Mouse (Mus musculus) CH12.LX (cell line): ENCODE results near the gene Agfg2. TPM values are rescaled to one million over a fixed set of nuclear protein-coding genes. Genes with fewer than 3 reads are reported as not detected.
A peak's percentile ranks its signal among the peaks of the same experiment; 100 is the strongest.

Experiments
- DNase-seq: peaks from one replicate; pipeline ENCODE4 v3.0.0-alpha.2; 2013; ENCODE audit errors: extremely low read depth
- H3K27ac ChIP-seq: 2 replicates; pipeline ENCODE4 v1.5.1; 2012; ENCODE audit warnings: low read depth, mild to moderate bottlenecking, control low read depth, moderate library complexity; ENCODE audit not compliant: insufficient read depth
- H3K27me3 ChIP-seq: replicated peaks from 2 replicates; pipeline ENCODE3; 2012; ENCODE audit warnings: inconsistent platforms
- H3K36me3 ChIP-seq, 2 experiments: replicated peaks in 1 of 2; 2 replicates each; pipeline versions ENCODE3 to v1.6.1; 2012; ENCODE audit warnings: inconsistent platforms in 1 of 2, low read length in 1 of 2, mild to moderate bottlenecking in 1 of 2, mixed read lengths in 1 of 2, moderate library complexity in 1 of 2; ENCODE audit not compliant: control insufficient read depth in 1 of 2, insufficient read depth in 1 of 2
- H3K4me1 ChIP-seq, 2 experiments: 2 replicates each; pipeline ENCODE4 v1.6.1; 2012; ENCODE audit warnings: inconsistent platforms in 1 of 2, moderate library complexity in 1 of 2; ENCODE audit not compliant: insufficient read depth in 2 of 2, control insufficient read depth in 1 of 2
- H3K4me2 ChIP-seq: 2 replicates; pipeline ENCODE4 v1.6.1; 2012; ENCODE audit warnings: low read depth, mild to moderate bottlenecking, control low read depth; ENCODE audit not compliant: poor library complexity, insufficient read depth, severe bottlenecking
- H3K4me3 ChIP-seq, 3 experiments: fragments of 150-350 bp in 1 of 3; sonication (generic) in 1 of 3; replicated peaks in 1 of 3; 2 replicates each; pipeline versions ENCODE3 to v1.5.1; 2011 to 2012; ENCODE audit warnings: low read depth in 2 of 3, low read length in 2 of 3, mild to moderate bottlenecking in 2 of 3, moderate library complexity in 2 of 3, control low read depth in 1 of 3, improper control_type of control experiment in 1 of 3, inconsistent platforms in 1 of 3, mixed read lengths in 1 of 3; ENCODE audit not compliant: poor library complexity in 1 of 3
- H3K79me2 ChIP-seq: replicated peaks from 2 replicates; pipeline ENCODE4 v1.6.1; 2012; ENCODE audit warnings: mild to moderate bottlenecking, moderate library complexity; ENCODE audit not compliant: control insufficient read depth, poor library complexity, insufficient read depth, severe bottlenecking; ENCODE audit errors: extremely low read depth
- H3K9ac ChIP-seq: 2 replicates; pipeline ENCODE4 v1.6.1; 2012; ENCODE audit warnings: low read depth, mild to moderate bottlenecking, control low read depth, moderate library complexity; ENCODE audit not compliant: insufficient read depth
- H3K9me3 ChIP-seq: replicated peaks from 2 replicates; pipeline ENCODE3; 2012; ENCODE audit warnings: low read length, inconsistent platforms, mixed read lengths
- CTCF ChIP-seq, 2 experiments: IDR thresholded peaks in 1 of 2; conservative IDR thresholded peaks in 1 of 2; 2 replicates each; pipeline ENCODE4 v1.5.1; 2011 to 2012; ENCODE audit warnings: low read depth in 2 of 2, low read length in 2 of 2, improper control_type of control experiment in 1 of 2, inconsistent platforms in 1 of 2, mild to moderate bottlenecking in 1 of 2, moderate library complexity in 1 of 2
- E2F4 ChIP-seq: IDR thresholded peaks from 2 replicates; pipeline ENCODE4 v1.6.1; 2011; ENCODE audit warnings: low read depth, low read length, improper control_type of control experiment; ENCODE audit not compliant: insufficient replicate concordance
- ELF1 ChIP-seq: IDR thresholded peaks from 2 replicates; pipeline ENCODE4 v1.6.1; 2014; ENCODE audit warnings: low read depth, mild to moderate bottlenecking, inconsistent platforms, low read length, improper control_type of control experiment
- EP300 ChIP-seq: IDR thresholded peaks from 2 replicates; pipeline ENCODE4 v1.6.1; 2011; ENCODE audit warnings: low read length, improper control_type of control experiment
- GABPA ChIP-seq: IDR thresholded peaks from 2 replicates; pipeline ENCODE4 v1.6.1; 2012; ENCODE audit warnings: low read depth, low read length, improper control_type of control experiment, inconsistent platforms; ENCODE audit not compliant: insufficient replicate concordance
- HCFC1 ChIP-seq: IDR thresholded peaks from 2 replicates; pipeline ENCODE4 v1.6.1; 2012; ENCODE audit warnings: low read depth, mild to moderate bottlenecking, inconsistent platforms, low read length, improper control_type of control experiment
- IRF4 ChIP-seq: IDR thresholded peaks from 2 replicates; pipeline ENCODE4 v1.6.1; 2014; ENCODE audit warnings: low read depth, mild to moderate bottlenecking, inconsistent platforms, low read length, improper control_type of control experiment
- JUN ChIP-seq: IDR thresholded peaks from 2 replicates; pipeline ENCODE4 v1.6.1; 2011; ENCODE audit warnings: low read depth, mild to moderate bottlenecking, low read length, improper control_type of control experiment, moderate library complexity; ENCODE audit not compliant: insufficient read depth
- JUND ChIP-seq: conservative IDR thresholded peaks from 2 replicates; pipeline ENCODE4 v1.6.1; 2011; ENCODE audit warnings: low read depth, low read length, improper control_type of control experiment
- KAT2A ChIP-seq: IDR thresholded peaks from 2 replicates; pipeline ENCODE4 v1.6.1; 2012; ENCODE audit warnings: low read length, improper control_type of control experiment, inconsistent platforms; ENCODE audit not compliant: insufficient replicate concordance
- MAZ ChIP-seq: IDR thresholded peaks from 2 replicates; pipeline ENCODE4 v1.6.1; 2012; ENCODE audit warnings: low read depth, mild to moderate bottlenecking, inconsistent platforms, low read length, improper control_type of control experiment, moderate library complexity
- MXI1 ChIP-seq: IDR thresholded peaks from 2 replicates; pipeline ENCODE4 v1.6.1; 2011; ENCODE audit warnings: mild to moderate bottlenecking, low read depth, low read length, improper control_type of control experiment
- MYC ChIP-seq: IDR thresholded peaks from 2 replicates; pipeline ENCODE4 v1.6.1; 2011; ENCODE audit warnings: low read depth, mild to moderate bottlenecking, improper control_type of control experiment, low read length
- NELFE ChIP-seq: IDR thresholded peaks from 2 replicates; pipeline ENCODE4 v1.6.1; 2011; ENCODE audit warnings: low read depth, low read length, improper control_type of control experiment
- NRF1 ChIP-seq: IDR thresholded peaks from 2 replicates; pipeline ENCODE4 v1.6.1; 2014; ENCODE audit warnings: low read depth, mild to moderate bottlenecking, inconsistent platforms, low read length, improper control_type of control experiment, moderate library complexity
- POLR2A ChIP-seq: IDR thresholded peaks from 2 replicates; pipeline ENCODE4 v1.6.1; 2011; ENCODE audit warnings: low read depth, mild to moderate bottlenecking, improper control_type of control experiment, low read length
- RAD21 ChIP-seq: IDR thresholded peaks from 2 replicates; pipeline ENCODE4 v1.6.1; 2011; ENCODE audit warnings: low read depth, mild to moderate bottlenecking, low read length, improper control_type of control experiment, moderate library complexity
- SMC3 ChIP-seq: IDR thresholded peaks from 2 replicates; pipeline ENCODE4 v1.6.1; 2011; ENCODE audit warnings: low read depth, low read length, improper control_type of control experiment
- TBP ChIP-seq: conservative IDR thresholded peaks from 2 replicates; pipeline ENCODE4 v1.6.1; 2011; ENCODE audit warnings: low read depth, low read length, improper control_type of control experiment
- TCF12 ChIP-seq: IDR thresholded peaks from 2 replicates; pipeline ENCODE4 v1.6.1; 2014; ENCODE audit warnings: low read depth, mild to moderate bottlenecking, inconsistent platforms, low read length, improper control_type of control experiment
- UBTF ChIP-seq: IDR thresholded peaks from 2 replicates; pipeline ENCODE4 v1.6.1; 2012; ENCODE audit warnings: low read depth, mild to moderate bottlenecking, inconsistent platforms, low read length, improper control_type of control experiment, moderate library complexity
- USF1 ChIP-seq: IDR thresholded peaks from 2 replicates; pipeline ENCODE4 v1.6.1; 2014; ENCODE audit warnings: low read depth, mild to moderate bottlenecking, inconsistent platforms, low read length, improper control_type of control experiment
- USF2 ChIP-seq: conservative IDR thresholded peaks from 2 replicates; pipeline ENCODE4 v1.6.1; 2011; ENCODE audit warnings: low read depth, low read length, improper control_type of control experiment
- ZKSCAN1 ChIP-seq: IDR thresholded peaks from 2 replicates; pipeline ENCODE4 v1.6.1; 2012; ENCODE audit warnings: low read depth, inconsistent platforms, low read length, improper control_type of control experiment, borderline replicate concordance
- ZNF384 ChIP-seq: IDR thresholded peaks from 2 replicates; pipeline ENCODE4 v1.6.1; 2012; ENCODE audit warnings: low read depth, low read length, improper control_type of control experiment, inconsistent platforms
- dilution Hi-C: fragments of 300-500 bp; cut with MboI; formaldehyde crosslinking; loops from 2 replicates; pipeline ENCODE4 v1.14.3; 2020; ENCODE audit warnings: low sequenced_read_pairs; ENCODE audit not compliant: extremely low pct_unique_long_range_greater_than_20kb, extremely low pct_ligation_motif_present
- in situ Hi-C: fragments of 300-500 bp; cut with MboI; formaldehyde crosslinking; loops from 3 replicates; pipeline ENCODE4 v1.14.3; 2019; ENCODE audit warnings: low sequenced_read_pairs, low pct_ligation_motif_present, low pct_unique_long_range_greater_than_20kb, mixed read lengths
- polyA plus RNA-seq: library from polyadenylated mRNA; unstranded; fragments of >175 nt; gene quantifications from 2 replicates; pipeline ENCODE4 v1.2.1, GENCODE M21; 2012; ENCODE audit warnings: low read depth; ENCODE audit not compliant: insufficient read length
- total RNA-seq, 2 experiments: library from RNA; depleted of rRNA; stranded (reverse); fragments of 300-350 nt in 1 of 2; fragments of >200 nt in 1 of 2; gene quantifications; 2 replicates each; pipeline ENCODE4 v1.2.3; 2012 to 2014

Gene Agfg2
- total and polyA plus RNA-seq, 3 experiments, result 8.7 to 16.7 (median 13.4) TPM

DNA sequence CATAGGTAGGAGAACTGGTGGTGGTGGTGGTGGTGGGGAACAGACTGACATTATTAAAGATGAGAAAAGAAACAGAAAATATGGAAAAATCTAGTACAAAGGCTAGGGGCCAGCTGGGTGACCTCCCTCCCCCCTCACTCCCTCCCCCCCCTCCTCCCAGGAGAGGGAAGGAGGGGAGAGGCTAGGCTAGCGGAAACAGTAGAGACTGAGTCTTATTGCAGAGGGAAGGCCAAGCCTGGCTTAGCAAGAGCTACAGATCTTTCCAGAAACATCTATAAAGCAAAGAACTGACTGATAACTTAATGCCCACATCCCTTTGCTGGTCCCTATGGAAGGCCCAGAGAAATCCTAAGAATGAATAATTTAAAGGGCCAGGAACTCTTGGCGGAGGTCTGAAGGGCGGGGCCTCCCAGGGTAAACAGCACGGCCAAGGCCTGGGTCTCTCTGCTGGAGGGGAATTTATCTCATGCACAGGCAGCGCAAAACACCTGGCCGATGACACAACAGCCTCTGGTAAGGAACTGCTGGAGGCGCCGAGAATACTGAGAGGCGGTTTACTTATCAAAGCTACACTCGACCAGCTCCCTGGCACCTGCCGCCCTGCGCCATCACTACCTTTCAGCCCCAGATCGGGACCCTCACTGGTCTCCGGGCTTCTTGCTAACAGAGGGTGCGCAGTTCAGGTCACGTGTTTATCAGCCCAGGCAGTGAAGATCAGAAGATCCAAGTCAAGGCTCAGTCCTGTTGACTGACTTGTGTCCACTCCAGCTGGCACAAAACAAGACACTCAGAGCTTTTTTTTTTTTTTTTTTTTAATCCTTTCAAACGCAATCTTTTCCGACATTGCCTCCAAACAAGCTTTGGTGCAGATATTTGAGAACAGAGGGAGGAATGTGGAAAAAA is 34.6 kb downstream of the Agfg2 start (continued):
- no peak for TF ChIP-seq JUN
- TF ChIP-seq, all 38 proteins: peak for 12

DNA sequence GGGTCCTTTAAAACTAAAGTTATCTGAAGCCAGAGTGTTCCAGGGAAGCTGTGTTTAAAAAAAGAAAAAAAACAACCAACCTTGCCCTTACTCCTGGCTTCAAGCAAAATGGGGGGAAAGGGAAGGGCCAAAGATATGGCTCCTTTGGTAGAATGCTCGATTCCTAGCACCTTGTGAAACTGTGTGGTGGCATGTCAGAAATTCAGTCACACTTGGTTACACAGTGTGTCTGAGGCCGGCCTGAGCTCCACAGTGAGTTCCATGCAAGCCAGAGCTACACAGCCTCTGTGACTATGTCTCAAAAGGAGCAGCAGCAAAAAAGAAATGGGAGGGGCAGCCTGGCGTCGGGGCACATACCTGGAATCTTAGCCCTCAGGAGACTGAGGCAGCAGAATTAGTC is 35.3 kb downstream of the Agfg2 start:
- peaks cover 5 to 34% of the 10 kb centered on the region in 2 experiments for H3K36me3 ChIP-seq
- peak overlapping the region; percentile 29 for H3K27ac ChIP-seq
- H3K9ac ChIP-seq, result no peak overlapping the region
- DNase-seq, result peak; percentile 63
- no peaks in the 10 kb centered on the region for H3K79me2 ChIP-seq
- dilution Hi-C loops, result no loop called here
- H3K4me2 ChIP-seq, result peak overlapping the region; percentile 54
- H3K27me3 ChIP-seq, result no peaks in the 10 kb centered on the region
- in situ Hi-C loops, result no loop called here
- H3K9me3 ChIP-seq, result no peaks in the 10 kb centered on the region
- TF ChIP-seq RAD21 (no peak), SMC3 (no peak), HCFC1 (no peak), USF1 (no peak), MXI1 (no peak), E2F4 (no peak), EP300 (no peak), MYC (no peak), ZNF384 (no peak), ELF1 (no peak), MAZ (no peak), USF2 (no peak)
- H3K4me3 ChIP-seq, result no peak overlapping the region
- peaks cover 8 to 58% of the 10 kb centered on the region in 2 experiments for H3K4me1 ChIP-seq

DNA sequence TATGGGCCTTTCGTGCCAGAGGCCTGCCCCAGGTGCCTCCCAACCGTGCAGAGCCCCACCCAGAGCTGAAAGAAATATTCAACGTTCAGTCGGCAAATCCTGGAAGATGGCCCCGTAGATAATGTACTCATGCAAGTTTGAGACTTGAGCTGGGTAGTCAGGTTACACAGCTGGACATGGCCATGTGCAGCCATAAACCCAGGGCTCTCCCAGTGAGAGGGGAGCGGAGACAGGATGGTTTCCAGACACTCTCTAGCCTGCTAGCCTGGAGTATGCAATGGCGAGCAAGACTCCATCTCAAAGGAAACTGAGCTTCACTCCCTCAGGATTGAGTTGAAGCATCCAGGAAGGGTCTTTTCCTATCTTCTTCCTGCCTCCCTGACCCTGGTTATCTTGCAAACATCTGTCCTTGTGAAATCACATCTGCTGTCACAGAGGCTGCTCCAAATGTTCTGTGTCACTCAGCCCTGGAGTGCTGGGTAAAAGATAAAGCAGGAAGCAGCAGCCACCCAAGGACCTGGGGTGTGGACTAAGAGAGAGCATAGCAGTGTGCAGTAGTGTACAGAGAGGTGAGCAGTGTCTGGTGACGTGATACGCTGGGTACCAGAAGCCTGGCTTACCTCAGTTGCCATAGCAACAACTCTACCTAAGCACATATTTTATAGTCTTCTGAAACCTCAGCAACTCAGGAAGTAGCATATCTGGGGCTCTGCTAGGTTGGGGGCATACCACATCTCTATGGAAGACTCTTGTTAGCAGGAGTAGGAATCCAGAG is 36.5 kb downstream of the Agfg2 start:
- no peaks in the 10 kb centered on the region for H3K79me2 ChIP-seq
- no peak overlapping the region for H3K27ac ChIP-seq
- TF ChIP-seq UBTF, result no peak
- no peak for TF ChIP-seq IRF4
- TF ChIP-seq MYC, result no peak
- no peak for TF ChIP-seq KAT2A
- TF ChIP-seq TCF12, result no peak
- no peak for TF ChIP-seq POLR2A
- TF ChIP-seq JUND, result no peak
- TF ChIP-seq NELFE, result no peak
- no peak for TF ChIP-seq E2F4
- no peak for TF ChIP-seq ELF1
- TF ChIP-seq CTCF (conservative IDR thresholded peaks at IDR 0.05 in 1 of 2, IDR thresholded peaks at IDR 0.05 in 1 of 2; ENCODE audit: low read depth in 2 of 2, low read length in 2 of 2), result no peak
- TF ChIP-seq GABPA, result no peak
- no peak for TF ChIP-seq JUN
- no peak for TF ChIP-seq SMC3
- no peak for TF ChIP-seq ZKSCAN1
- no peak for TF ChIP-seq NRF1
- TF ChIP-seq MAZ, result no peak
- no peak for TF ChIP-seq TBP
- peaks cover 8 to 58% of the 10 kb centered on the region in 2 experiments for H3K4me1 ChIP-seq
- H3K36me3 ChIP-seq, result peaks cover 1 to 29% of the 10 kb centered on the region in 2 experiments
- H3K27me3 ChIP-seq, result no peaks in the 10 kb centered on the region
- H3K9me3 ChIP-seq, result no peaks in the 10 kb centered on the region
- dilution Hi-C loops (no loop called here), in situ Hi-C loops (no loop called here)
- H3K4me3 ChIP-seq, result no peak overlapping the region
- no peak overlapping the region for H3K4me2 ChIP-seq
- no peak overlapping the region for H3K9ac ChIP-seq
- no peak for DNase-seq
